Mouse (Mus musculus) bone marrow macrophage, adult 2 months (primary cell): ENCODE results near the gene Atpaf1.

Experiments used
- CTCF ChIP-seq: IDR thresholded peaks from 2 replicates; pipeline ENCODE4 v1.5.1; 2012; ENCODE audit warnings: low read depth, mild to moderate bottlenecking, low read length, moderate library complexity
- POLR2A ChIP-seq: IDR thresholded peaks from 2 replicates; pipeline ENCODE4 v1.6.1; 2012; ENCODE audit warnings: mild to moderate bottlenecking, low read depth, low read length, borderline replicate concordance

- TF ChIP-seq CTCF: no peak
- TF ChIP-seq POLR2A: no peak
Measured at GRCm38 (mm10) chr4:115777627-115778026, 7.0 kb upstream of the Atpaf1 start.
